Mouse (Mus musculus) intestine, embryonic 15.5 days (tissue): ENCODE measurements around the gene Capn12. TPM values are rescaled to one million over a fixed set of nuclear protein-coding genes. Genes with fewer than 3 reads are reported as not detected.
"Not testable (repeated sequence)": the region's sequence is repeated elsewhere in the genome, so short reads cannot be mapped to it uniquely, and the experiment has no call there.

Source experiments
- ATAC-seq: fragments of 200-750 bp; cut with Nextera tagmentation; 2 replicates; pipeline ENCODE4 v1.8.0; 2017; ENCODE audit warnings: moderate TSS enrichment, moderate library complexity
- H3K27ac ChIP-seq: fragments of 300-500 bp; sonication (generic); 2 replicates; pipeline ENCODE4 v1.5.1; 2015; ENCODE audit warnings: mild to moderate bottlenecking, inconsistent platforms
- H3K27me3 ChIP-seq: fragments of 300-500 bp; sonication (generic); replicated peaks from 2 replicates; pipeline ENCODE4 v1.6.1; 2015; ENCODE audit warnings: inconsistent platforms
- H3K36me3 ChIP-seq: fragments of 300-500 bp; sonication (generic); 2 replicates; pipeline ENCODE4 v1.6.1; 2015; ENCODE audit warnings: inconsistent platforms
- H3K4me1 ChIP-seq: fragments of 300-500 bp; sonication (generic); replicated peaks from 2 replicates; pipeline ENCODE4 v1.6.1; 2015; ENCODE audit warnings: inconsistent platforms
- H3K4me2 ChIP-seq: fragments of 300-500 bp; sonication (generic); replicated peaks from 2 replicates; pipeline ENCODE4 v1.6.1; 2015; ENCODE audit warnings: mild to moderate bottlenecking, inconsistent platforms
- H3K4me3 ChIP-seq: fragments of 300-500 bp; sonication (generic); replicated peaks from 2 replicates; pipeline ENCODE4 v1.5.1; 2015; ENCODE audit warnings: inconsistent platforms
- H3K9ac ChIP-seq: fragments of 300-500 bp; sonication (generic); 2 replicates; pipeline ENCODE4 v1.6.1; 2015; ENCODE audit warnings: inconsistent platforms
- H3K9me3 ChIP-seq: fragments of 300-500 bp; sonication (generic); 2 replicates; pipeline ENCODE4 v1.6.1; 2016; ENCODE audit warnings: inconsistent platforms
- WGBS: fragments of 180-500 bp; shearing (Covaris S2); methylation state at CpG from one replicate; pipeline ENCODE4 v1.1.7; 2015; 5-methylcytosine and 5-hydroxymethylcytosine counted together
- polyA plus RNA-seq: library from polyadenylated mRNA; unstranded; fragments of >200 nt; fragmentation: Nextera tagmentation; extraction: Ambion mirVana; gene quantifications from 2 replicates; pipeline ENCODE4 v1.2.1, GENCODE M21; 2015

Capn12 gene
- polyA plus RNA-seq, 1 experiment from 2014 or later, result 0.30 TPM

DNA sequence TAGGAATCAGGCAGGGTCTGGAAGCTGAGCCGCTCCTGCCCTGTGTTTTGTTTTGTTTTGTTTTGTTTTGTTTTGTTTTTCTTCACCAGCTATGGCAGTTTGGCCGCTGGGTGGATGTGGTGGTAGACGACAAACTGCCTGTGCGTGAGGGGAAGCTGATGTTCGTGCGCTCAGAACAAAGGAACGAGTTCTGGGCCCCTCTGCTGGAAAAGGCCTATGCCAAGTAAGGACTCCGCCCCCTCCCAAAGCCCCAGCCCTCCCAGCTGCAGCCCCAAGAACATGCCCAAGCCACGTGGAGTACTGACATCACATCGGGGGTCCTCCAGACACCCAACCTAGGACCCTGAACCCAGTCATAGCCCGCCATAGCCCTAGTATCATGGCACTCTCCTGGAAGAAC lies 1.8 kb downstream of the Capn12 start:
- Histone ChIP-seq H3K36me3 (no peaks in the 10 kb centered on the region), H3K9ac (no peak overlapping the region), H3K4me2 (no peak overlapping the region), H3K4me1 (0 out of 2 replicates have a peak, but pooled peaks cover 4% of the 10 kb centered on the region), H3K27me3 (peaks cover 10% of the 10 kb centered on the region), H3K4me3 (no peak overlapping the region), H3K27ac (no peak overlapping the region), H3K9me3 (no peaks in the 10 kb centered on the region)
- no peak for ATAC-seq
- WGBS, result 83% methylated on average over 11 of the region's 11 CpGs

DNA sequence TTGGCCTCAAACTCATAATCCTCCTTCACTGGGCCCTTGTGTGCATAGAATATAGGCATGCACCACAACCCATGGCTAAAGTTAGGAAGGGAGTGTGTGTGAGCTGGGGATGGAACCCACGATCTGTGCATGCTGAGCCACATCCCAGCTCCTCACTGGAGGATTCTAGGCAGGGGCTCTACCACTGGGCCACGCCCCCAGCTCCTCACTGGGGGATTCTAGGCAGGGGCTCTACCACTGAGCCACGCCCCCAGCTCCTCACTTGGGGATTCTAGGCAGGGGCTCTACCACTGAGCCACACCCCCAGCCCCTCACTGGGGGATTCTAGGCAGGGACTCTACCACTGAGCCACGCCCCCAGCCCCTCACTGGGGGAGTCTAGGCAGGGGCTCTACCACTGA lies 2.5 kb downstream of the Capn12 start:
- H3K27ac ChIP-seq, ATAC-seq, H3K4me2 ChIP-seq, H3K36me3 ChIP-seq, H3K4me3 ChIP-seq, H3K9me3 ChIP-seq, H3K9ac ChIP-seq: not testable (repeated sequence)
- WGBS, result 87% methylated on average over 4 of the region's 4 CpGs
- H3K27me3 ChIP-seq, result peaks cover 17% of the 10 kb centered on the region
- H3K4me1 ChIP-seq, result peaks cover 10% of the 10 kb centered on the region; the same call in 1 of the 2 replicates

DNA sequence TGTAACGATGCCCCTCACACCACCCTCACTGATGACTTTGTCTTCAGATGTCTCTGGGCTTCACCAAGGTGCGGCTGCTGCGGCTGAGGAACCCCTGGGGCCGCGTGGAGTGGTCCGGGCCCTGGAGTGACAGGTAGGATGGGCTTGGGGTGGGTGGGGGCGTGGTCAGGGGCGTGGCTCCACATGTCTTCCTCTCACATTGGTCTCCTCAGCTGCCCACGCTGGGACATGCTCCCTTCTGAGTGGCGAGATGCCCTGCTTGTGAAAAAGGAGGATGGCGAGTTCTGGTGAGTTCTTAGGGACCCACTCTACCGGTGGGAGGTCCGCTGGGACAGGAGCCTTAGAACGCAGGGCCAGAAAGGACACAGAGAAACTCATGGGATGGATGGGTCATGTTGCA lies 5.3 kb downstream of the Capn12 start:
- 25% methylated on average over 14 of the region's 14 CpGs for WGBS
- ATAC-seq, result no peak

GRCm38 (mm10) chr7:28888701-28889161 lies 7.5 kb downstream of the Capn12 start:
- peaks cover 18% of the 10 kb centered on the region for H3K27me3 ChIP-seq
- 0 out of 2 replicates have a peak overlapping the region, but pooled peaks have one; percentile 21 for H3K9ac ChIP-seq

More for the DNA sequence above, 5.3 kb downstream of the Capn12 start:
- H3K36me3 ChIP-seq, result no peaks in the 10 kb centered on the region; the same call in 1 of the 2 replicates
- no peaks in the 10 kb centered on the region for H3K9me3 ChIP-seq
- peaks cover 11% of the 10 kb centered on the region; the same call in 1 of the 2 replicates for H3K4me1 ChIP-seq
- H3K27me3 ChIP-seq, result peaks cover 18% of the 10 kb centered on the region
- no peak overlapping the region for H3K4me2 ChIP-seq
- H3K27ac ChIP-seq, result no peak overlapping the region
- no peak overlapping the region for H3K4me3 ChIP-seq
- no peak overlapping the region for H3K9ac ChIP-seq

GRCm38 (mm10) chr7:28892601-28893000 lies 11.4 kb downstream of the Capn12 start:
- no peak overlapping the region for H3K27ac ChIP-seq
- WGBS, result 95% methylated on average over 17 of the region's 17 CpGs
- peaks cover 9% of the 10 kb centered on the region; the same call in 1 of the 2 replicates for H3K4me1 ChIP-seq
- H3K9me3 ChIP-seq, result no peaks in the 10 kb centered on the region
- no peak overlapping the region for H3K4me3 ChIP-seq
- H3K36me3 ChIP-seq, result peaks cover 52% of the 10 kb centered on the region
- no peak overlapping the region for H3K9ac ChIP-seq
- H3K4me2 ChIP-seq, result no peak overlapping the region
- ATAC-seq, result no peak
- H3K27me3 ChIP-seq, result peaks cover 12% of the 10 kb centered on the region

More at GRCm38 (mm10) chr7:28888701-28889161, 7.5 kb downstream of the Capn12 start:
- Histone ChIP-seq H3K4me2 (peak overlapping the region; percentile 70), H3K9me3 (no peaks in the 10 kb centered on the region), H3K36me3 (peaks cover 15% of the 10 kb centered on the region), H3K27ac (no peak overlapping the region), H3K4me1 (peaks cover 9% of the 10 kb centered on the region; the same call in 1 of the 2 replicates), H3K4me3 (peak overlapping the region; percentile 30)
- ATAC-seq, result peak; percentile 21
- WGBS, result 1% methylated on average over 27 of the region's 27 CpGs

- Histone ChIP-seq H3K4me2 (no peak overlapping the region), H3K4me1 (peaks cover 2% of the 10 kb centered on the region; the same call in 1 of the 2 replicates), H3K36me3 (peaks cover 64% of the 10 kb centered on the region), H3K9me3 (no peaks in the 10 kb centered on the region), H3K4me3 (no peak overlapping the region), H3K27ac (peak overlapping the region; percentile 7; the same call in 1 of the 2 replicates), H3K9ac (no peak overlapping the region), H3K27me3 (peaks cover under 1% of the 10 kb centered on the region)
- 47% methylated on average over 7 of the region's 7 CpGs for WGBS
- peak; percentile 65 for ATAC-seq
Measured at GRCm38 (mm10) chr7:28893643-28894265, 12.5 kb downstream of the Capn12 start.

GRCm38 (mm10) chr7:28894942-28895341 lies 13.7 kb downstream of the Capn12 start:
- no peak overlapping the region for H3K9ac ChIP-seq
- H3K4me2 ChIP-seq, result no peak overlapping the region
- no peak overlapping the region for H3K27ac ChIP-seq
- ATAC-seq, result no peak
- no peaks in the 10 kb centered on the region for H3K9me3 ChIP-seq
- no peaks in the 10 kb centered on the region for H3K27me3 ChIP-seq
- H3K4me3 ChIP-seq, result no peak overlapping the region
- WGBS, result 49% methylated on average over 5 of the region's 5 CpGs
- H3K4me1 ChIP-seq, result no peaks in the 10 kb centered on the region
- peaks cover 70% of the 10 kb centered on the region for H3K36me3 ChIP-seq

GRCm38 (mm10) chr7:28897661-28898060 lies 16.4 kb downstream of the Capn12 start:
- no peak overlapping the region for H3K9ac ChIP-seq
- no peak overlapping the region for H3K4me3 ChIP-seq

DNA sequence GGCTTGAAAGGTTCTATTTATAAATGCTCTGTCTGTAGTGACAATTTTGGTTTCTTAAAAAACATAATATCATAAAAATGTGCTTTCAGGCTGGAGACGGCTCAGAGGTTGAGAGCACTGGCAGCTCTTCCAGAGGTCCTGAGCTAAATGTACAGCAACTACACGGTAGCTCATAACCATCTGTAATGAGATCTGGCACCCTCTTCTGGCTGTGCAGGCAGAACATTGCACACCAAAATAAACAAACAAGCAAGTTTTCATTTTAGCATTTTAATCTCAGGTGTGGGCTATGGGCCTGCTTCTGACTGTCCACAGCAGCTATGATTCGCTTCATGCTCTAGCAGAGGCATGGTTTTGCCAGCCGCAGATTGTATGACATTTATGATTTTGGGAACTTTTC lies 18.8 kb downstream of the Capn12 start:
- ATAC-seq, result no peak
- WGBS, result 82% methylated on average over 4 of the region's 4 CpGs
- Histone ChIP-seq H3K27ac (no peak overlapping the region), H3K4me3 (no peak overlapping the region), H3K9ac (no peak overlapping the region), H3K4me2 (no peak overlapping the region), H3K4me1 (no peaks in the 10 kb centered on the region), H3K27me3 (no peaks in the 10 kb centered on the region), H3K36me3 (peaks cover 85% of the 10 kb centered on the region), H3K9me3 (no peaks in the 10 kb centered on the region)

More at GRCm38 (mm10) chr7:28897661-28898060, 16.4 kb downstream of the Capn12 start:
- ATAC-seq, result no peak
- H3K9me3 ChIP-seq, result no peaks in the 10 kb centered on the region
- no peaks in the 10 kb centered on the region for H3K4me1 ChIP-seq
- WGBS, result 95% methylated on average over 6 of the region's 6 CpGs
- H3K4me2 ChIP-seq, result no peak overlapping the region
- H3K36me3 ChIP-seq, result peaks cover 82% of the 10 kb centered on the region
- H3K27ac ChIP-seq, result no peak overlapping the region
- no peaks in the 10 kb centered on the region for H3K27me3 ChIP-seq

GRCm38 (mm10) chr7:28901311-28902125 lies 20.3 kb downstream of the Capn12 start:
- H3K4me2 ChIP-seq, result no peak overlapping the region
- 89% methylated on average over 13 of the region's 13 CpGs for WGBS
- H3K27ac ChIP-seq, result no peak overlapping the region
- H3K9ac ChIP-seq, result no peak overlapping the region
- peaks cover 85% of the 10 kb centered on the region for H3K36me3 ChIP-seq
- no peaks in the 10 kb centered on the region for H3K27me3 ChIP-seq
- no peaks in the 10 kb centered on the region for H3K4me1 ChIP-seq
- H3K4me3 ChIP-seq, result no peak overlapping the region
- no peaks in the 10 kb centered on the region for H3K9me3 ChIP-seq
- peak; percentile 19; the same call in 1 of the 2 replicates for ATAC-seq

GRCm38 (mm10) chr7:28902180-28902579 lies 21.0 kb downstream of the Capn12 start:
- no peak overlapping the region for H3K27ac ChIP-seq
- no peak overlapping the region for H3K9ac ChIP-seq
- no peak overlapping the region for H3K4me2 ChIP-seq
- H3K36me3 ChIP-seq, result peaks cover 85% of the 10 kb centered on the region
- H3K4me1 ChIP-seq, result no peaks in the 10 kb centered on the region
- no peaks in the 10 kb centered on the region for H3K27me3 ChIP-seq
- no peak for ATAC-seq
- WGBS, result 91% methylated on average over 6 of the region's 6 CpGs
- H3K4me3 ChIP-seq, result no peak overlapping the region
- no peaks in the 10 kb centered on the region for H3K9me3 ChIP-seq

GRCm38 (mm10) chr7:28902809-28903208 lies 21.6 kb downstream of the Capn12 start:
- no peak overlapping the region for H3K4me3 ChIP-seq
- no peaks in the 10 kb centered on the region for H3K9me3 ChIP-seq
- peaks cover 84% of the 10 kb centered on the region for H3K36me3 ChIP-seq
- no peak overlapping the region for H3K27ac ChIP-seq
- no peak overlapping the region for H3K4me2 ChIP-seq
- H3K27me3 ChIP-seq, result no peaks in the 10 kb centered on the region
- WGBS, result 91% methylated on average over 3 of the region's 3 CpGs
- H3K4me1 ChIP-seq, result no peaks in the 10 kb centered on the region
- ATAC-seq, result no peak
- no peak overlapping the region for H3K9ac ChIP-seq
